Mouse (Mus musculus): ENCODE data around the gene Tent2.
"Not testable (repeated sequence)": the region's sequence is repeated elsewhere in the genome, so short reads cannot be mapped to it uniquely, and the experiment has no call there.

Gene Tent2

GRCm38 (mm10) chr13:93191831-93192645 is at the start of gene Tent2:
Gene Tent2, minus strand, starts transcription at chr13:93192385.
- DNase-seq, result peak; percentile 97

- no peak for DNase-seq
These were observed 49.0 kb upstream of the Tent2 start for GRCm38 (mm10) chr13:93241180-93241579.

DNA sequence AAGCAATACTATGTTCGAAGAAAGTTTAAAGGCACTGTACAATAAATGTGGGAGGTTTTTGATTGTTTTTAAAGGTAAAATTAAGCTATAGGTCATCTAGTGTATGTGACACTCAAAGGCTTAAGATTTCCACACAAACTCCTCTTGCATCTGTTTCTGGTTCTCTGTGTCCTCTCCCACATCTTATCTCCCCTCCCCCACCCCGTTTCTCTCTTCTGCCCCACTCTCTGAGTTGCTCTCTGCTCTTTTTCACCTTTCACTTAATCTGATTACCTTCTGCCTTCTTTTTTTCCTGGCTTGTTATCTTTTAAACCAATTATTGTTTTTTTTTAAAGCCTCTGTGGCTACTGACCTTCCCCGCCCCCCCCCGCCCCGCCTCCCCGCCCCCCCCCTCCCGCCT is 47.4 kb upstream of the Tent2 start:
- no peak for DNase-seq

GRCm38 (mm10) chr13:93239134-93239533 is 46.9 kb upstream of the Tent2 start:
- DNase-seq, result no peak

DNA sequence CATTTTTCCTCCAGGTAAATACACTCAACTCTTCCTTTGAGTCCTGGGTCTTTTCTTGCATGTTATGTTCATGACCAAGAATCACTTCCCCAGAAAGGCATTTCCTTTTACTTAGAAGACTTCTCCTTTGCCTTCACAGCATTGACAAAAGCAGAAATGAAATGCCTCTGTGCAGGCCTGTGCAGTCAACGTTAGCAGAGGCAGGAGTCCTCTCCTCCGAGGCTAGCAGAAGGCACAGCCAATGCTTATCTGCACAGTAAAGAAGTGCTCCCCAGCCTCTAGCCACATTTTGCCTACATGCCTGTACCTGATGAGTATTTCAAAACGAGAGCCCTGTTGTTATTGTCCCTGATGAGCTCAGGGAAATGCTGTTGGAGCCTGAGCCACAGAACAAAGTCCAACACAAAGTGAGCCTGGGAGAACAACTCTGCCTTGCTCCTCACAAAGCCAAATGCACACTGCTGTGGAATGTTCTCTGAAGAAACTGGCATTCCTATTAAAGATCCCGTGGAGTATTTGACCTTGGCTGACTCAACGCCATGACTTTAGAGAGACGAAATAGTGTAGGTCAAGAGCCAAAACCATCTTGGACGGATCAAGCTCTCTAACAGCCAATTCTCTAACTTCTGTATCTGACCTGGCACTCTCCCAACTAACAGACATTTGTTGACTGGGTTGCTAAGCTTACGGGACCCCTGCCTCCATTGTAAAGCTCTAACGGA is 45.7 kb upstream of the Tent2 start:
- peak; percentile 47 for DNase-seq

- DNase-seq, result no peak
These were observed 42.3 kb upstream of the Tent2 start for GRCm38 (mm10) chr13:93234267-93235039.

GRCm38 (mm10) chr13:93232335-93232734 is 40.1 kb upstream of the Tent2 start:
- DNase-seq, result no peak

- DNase-seq, result peak; percentile 57
These were observed 38.8 kb upstream of the Tent2 start for GRCm38 (mm10) chr13:93231016-93231415.

DNA sequence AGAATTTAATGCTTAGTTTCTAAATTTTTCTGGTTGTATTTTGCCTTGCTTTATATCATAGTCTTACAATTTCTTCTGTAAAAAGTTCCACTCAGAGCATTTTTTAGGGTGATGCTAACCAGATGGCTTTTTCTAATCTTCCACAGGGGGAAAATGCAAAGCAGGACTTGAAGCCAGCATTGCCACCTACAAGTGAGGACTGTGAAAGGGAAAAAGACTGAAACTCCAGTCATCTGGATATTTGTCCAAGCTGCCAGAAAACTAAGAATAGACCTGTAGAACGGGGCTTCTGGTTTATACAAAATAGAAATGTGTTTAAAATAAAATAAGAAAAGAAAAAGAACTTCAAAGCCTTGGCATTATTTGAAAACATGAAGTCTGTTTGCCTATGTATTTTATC is 19.6 kb upstream of the Tent2 start:
- no peak for DNase-seq

- DNase-seq, result no peak
These were observed 451 bp upstream of the Tent2 start for GRCm38 (mm10) chr13:93192646-93193026.

- DNase-seq, result no peak
These were observed 2.8 kb downstream of the Tent2 start for GRCm38 (mm10) chr13:93189416-93189815.

- DNase-seq, result no peak
These were observed 3.4 kb downstream of the Tent2 start for GRCm38 (mm10) chr13:93188738-93189137.

GRCm38 (mm10) chr13:93187792-93188191 is 4.4 kb downstream of the Tent2 start:
- DNase-seq, result not testable (repeated sequence)

DNA sequence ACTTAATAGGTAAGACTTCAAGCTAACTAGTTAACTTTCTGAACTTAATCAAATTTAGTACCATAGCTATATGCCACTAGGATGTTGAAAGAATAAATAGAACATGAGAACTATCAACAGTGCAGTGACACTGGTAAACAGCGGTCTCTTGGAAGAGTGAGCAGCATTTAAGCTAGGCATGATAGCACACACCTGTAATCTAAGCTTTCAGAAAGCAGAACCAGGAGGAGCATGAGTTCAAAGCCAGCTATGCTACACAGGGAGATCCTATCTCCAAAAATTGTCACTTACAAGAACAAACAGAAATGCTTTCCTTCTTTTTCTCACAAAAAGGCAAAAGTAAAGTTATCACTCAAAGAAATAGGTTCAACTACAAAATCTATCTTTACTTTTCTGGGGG is 11.8 kb downstream of the Tent2 start:
- no peak for DNase-seq

- DNase-seq, result no peak
These were observed 12.7 kb downstream of the Tent2 start for GRCm38 (mm10) chr13:93179522-93179921.

DNA sequence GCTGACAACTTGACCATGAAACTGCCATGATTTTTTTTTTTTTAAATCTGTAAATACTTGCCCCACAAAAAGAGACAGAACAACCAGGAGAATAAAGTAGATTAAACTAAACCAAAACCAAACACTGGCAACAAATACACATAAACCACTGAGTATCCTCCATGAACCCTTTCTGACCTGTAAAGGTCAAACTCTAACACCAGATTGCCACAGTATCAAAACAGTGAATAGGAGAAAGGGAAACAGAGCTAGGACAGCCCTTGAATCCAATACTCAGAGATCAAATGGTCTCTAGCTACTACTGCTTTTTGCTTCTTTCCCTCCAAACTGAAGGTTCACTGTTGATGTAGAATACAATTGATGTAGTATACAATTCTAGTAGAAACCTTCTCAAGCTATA is 14.6 kb downstream of the Tent2 start:
- DNase-seq, result no peak

DNA sequence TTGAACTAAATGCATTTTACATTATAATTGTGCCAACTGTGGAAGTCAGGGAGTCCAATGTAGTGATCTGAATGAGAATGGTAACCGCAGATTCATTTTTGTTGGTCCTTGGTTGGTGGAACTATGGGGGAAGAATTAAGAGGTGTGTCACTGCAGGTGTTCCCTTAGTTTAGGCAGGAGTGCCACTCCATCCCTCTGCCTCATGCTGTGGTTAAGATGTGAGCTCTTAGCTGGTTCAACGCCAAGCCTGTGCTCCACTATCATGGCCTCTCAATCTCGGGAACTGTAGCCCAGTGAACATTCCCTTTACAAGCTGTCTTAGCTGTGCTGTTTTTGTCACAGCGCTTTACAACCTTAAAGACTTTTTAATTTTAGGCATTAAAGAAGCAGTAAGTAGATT is 28.9 kb downstream of the Tent2 start:
- DNase-seq, result peak; percentile 24

GRCm38 (mm10) chr13:93162456-93162855 is 29.7 kb downstream of the Tent2 start:
- peak; percentile 27 for DNase-seq

GRCm38 (mm10) chr13:93158261-93158660 is 33.9 kb downstream of the Tent2 start:
- no peak for DNase-seq

GRCm38 (mm10) chr13:93153280-93153679 is 38.9 kb downstream of the Tent2 start:
- DNase-seq, result no peak

GRCm38 (mm10) chr13:93144336-93145167 is 47.6 kb downstream of the Tent2 start, which contains the start of gene Cmya5:
Gene Cmya5, minus strand, starts transcription at chr13:93144724.
- DNase-seq, result peak; percentile 94

DNA sequence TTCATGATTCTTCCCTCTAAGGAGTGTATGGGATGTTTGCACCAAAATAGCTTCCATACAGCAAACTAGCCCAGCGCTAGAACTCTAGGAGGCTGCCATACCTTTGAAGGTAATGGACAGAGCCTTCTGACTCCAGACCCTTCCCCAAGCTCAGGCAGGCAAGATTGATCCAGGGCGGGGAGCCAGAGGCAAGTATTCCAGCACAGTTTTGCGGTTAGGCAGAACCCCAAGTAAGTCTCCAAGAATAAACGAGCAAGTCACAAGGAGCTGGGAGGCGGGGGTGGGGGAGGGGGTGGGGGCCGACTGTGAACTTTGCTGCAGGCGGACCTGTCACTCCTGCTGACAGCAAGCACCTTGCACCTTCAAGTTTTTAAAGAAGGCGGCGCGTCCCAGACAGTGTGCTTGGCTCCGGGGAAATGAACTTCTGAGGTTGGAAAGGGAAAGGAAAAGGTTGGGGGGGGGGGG is 48.3 kb downstream of the Tent2 start:
- no peak for DNase-seq
